Mouse (Mus musculus) heart, embryonic 13.5 days (tissue): ENCODE measurements around the gene Tnnc2. TPM values are rescaled to one million over a fixed set of nuclear protein-coding genes. Genes with fewer than 3 reads are reported as not detected.

Experiments
- ATAC-seq: fragments of 200-750 bp; cut with Nextera tagmentation; 2 replicates; pipeline ENCODE4 v1.8.0; 2017; ENCODE audit warnings: moderate TSS enrichment; ENCODE audit not compliant: insufficient number of reproducible peaks, low FRiP score, low TSS enrichment; ENCODE audit errors: extremely low read depth
- H3K27ac ChIP-seq: fragments of 300-500 bp; sonication (generic); replicated peaks from 2 replicates; pipeline ENCODE4 v1.5.1; 2015; ENCODE audit warnings: moderate library complexity, mild to moderate bottlenecking, inconsistent platforms
- H3K27me3 ChIP-seq: fragments of 300-500 bp; sonication (generic); replicated peaks from 2 replicates; pipeline ENCODE4 v1.6.1; 2015; ENCODE audit warnings: mild to moderate bottlenecking, inconsistent platforms
- H3K36me3 ChIP-seq: fragments of 300-500 bp; sonication (generic); 2 replicates; pipeline ENCODE4 v1.6.1; 2015; ENCODE audit warnings: mild to moderate bottlenecking, inconsistent platforms
- H3K4me1 ChIP-seq: fragments of 300-500 bp; sonication (generic); 2 replicates; pipeline ENCODE4 v1.6.1; 2015; ENCODE audit warnings: inconsistent platforms
- H3K4me2 ChIP-seq: fragments of 300-500 bp; sonication (generic); 2 replicates; pipeline ENCODE4 v1.6.1; 2015; ENCODE audit warnings: inconsistent platforms, mild to moderate bottlenecking, moderate library complexity
- H3K4me3 ChIP-seq: fragments of 300-500 bp; sonication (generic); 2 replicates; pipeline ENCODE4 v1.5.1; 2015; ENCODE audit warnings: moderate library complexity, mild to moderate bottlenecking, inconsistent platforms
- H3K9ac ChIP-seq: fragments of 300-500 bp; sonication (generic); 2 replicates; pipeline ENCODE4 v1.6.1; 2015; ENCODE audit warnings: inconsistent platforms, mild to moderate bottlenecking, moderate library complexity
- H3K9me3 ChIP-seq: fragments of 300-500 bp; sonication (generic); 2 replicates; pipeline ENCODE4 v1.6.1; 2016; ENCODE audit warnings: inconsistent platforms
- WGBS: fragments of 180-500 bp; shearing (Covaris S2); methylation state at CpG from one replicate; pipeline ENCODE4 v1.1.7; 2015; ENCODE audit warnings: mixed read lengths; 5-methylcytosine and 5-hydroxymethylcytosine counted together
- polyA plus RNA-seq: library from polyadenylated mRNA; unstranded; fragments of >200 nt; fragmentation: Nextera tagmentation; extraction: Ambion mirVana; gene quantifications from 2 replicates; pipeline ENCODE4 v1.2.1, GENCODE M21; 2015

Tnnc2 gene
- polyA plus RNA-seq, 1 experiment from 2014 or later = 1.0 TPM

GRCm38 (mm10) chr2:164754105-164754504 lies 25.7 kb downstream of the Tnnc2 start:
- peaks cover 100% of the 10 kb centered on the region for H3K36me3 ChIP-seq
- WGBS = 77% methylated on average over 11 of the region's 11 CpGs
- no peak for ATAC-seq

GRCm38 (mm10) chr2:164752454-164752853 lies 27.3 kb downstream of the Tnnc2 start:
- H3K4me2 ChIP-seq = no peak overlapping the region
- H3K27ac ChIP-seq = no peak overlapping the region
- no peak for ATAC-seq
- H3K9ac ChIP-seq = no peak overlapping the region
- peaks cover 35% of the 10 kb centered on the region for H3K4me1 ChIP-seq
- H3K4me3 ChIP-seq = no peak overlapping the region
- no peaks in the 10 kb centered on the region for H3K9me3 ChIP-seq
- peaks cover 100% of the 10 kb centered on the region for H3K36me3 ChIP-seq
- 95% methylated on average over 2 of the region's 2 CpGs for WGBS
- no peaks in the 10 kb centered on the region for H3K27me3 ChIP-seq

More at GRCm38 (mm10) chr2:164754105-164754504, 25.7 kb downstream of the Tnnc2 start:
- peak overlapping the region; percentile 15; the same call in 1 of the 2 replicates for H3K9ac ChIP-seq
- no peak overlapping the region for H3K4me2 ChIP-seq
- peak overlapping the region; percentile 94 for H3K27ac ChIP-seq
- H3K4me3 ChIP-seq = no peak overlapping the region
- H3K27me3 ChIP-seq = no peaks in the 10 kb centered on the region
- no peaks in the 10 kb centered on the region for H3K9me3 ChIP-seq
- H3K4me1 ChIP-seq = peaks cover 27% of the 10 kb centered on the region

DNA sequence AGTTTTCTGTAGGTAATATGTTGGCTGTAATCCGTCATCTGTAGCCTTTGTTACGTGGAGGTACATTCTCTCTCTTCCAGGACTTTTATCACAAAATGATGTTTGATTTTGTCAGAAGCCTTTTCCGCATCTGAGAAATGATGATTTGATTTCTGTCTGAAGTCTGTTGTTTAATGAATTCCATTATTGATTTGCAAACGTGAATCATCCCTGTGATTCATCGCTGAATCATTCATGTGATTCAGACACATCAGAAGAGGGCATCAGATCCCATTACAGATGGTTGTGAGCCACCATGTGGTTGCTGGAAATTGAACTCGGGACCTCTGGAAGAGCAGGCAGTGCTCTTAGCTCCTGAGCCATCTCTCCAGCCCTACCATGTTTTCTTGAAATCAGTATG lies 30.8 kb downstream of the Tnnc2 start:
- Histone ChIP-seq H3K9ac (no peak overlapping the region), H3K27ac (no peak overlapping the region), H3K9me3 (no peaks in the 10 kb centered on the region), H3K4me1 (peaks cover 31% of the 10 kb centered on the region), H3K4me2 (no peak overlapping the region), H3K4me3 (no peak overlapping the region), H3K27me3 (no peaks in the 10 kb centered on the region), H3K36me3 (peaks cover 68% of the 10 kb centered on the region)
- no peak for ATAC-seq
- WGBS = 86% methylated on average over 6 of the region's 6 CpGs

GRCm38 (mm10) chr2:164748191-164748590 lies 31.6 kb downstream of the Tnnc2 start:
- Histone ChIP-seq H3K4me2 (no peak overlapping the region), H3K36me3 (peaks cover 60% of the 10 kb centered on the region), H3K27me3 (no peaks in the 10 kb centered on the region), H3K27ac (no peak overlapping the region), H3K9ac (no peak overlapping the region), H3K4me1 (peaks cover 28% of the 10 kb centered on the region), H3K9me3 (no peaks in the 10 kb centered on the region), H3K4me3 (no peak overlapping the region)
- 82% methylated on average over 4 of the region's 4 CpGs for WGBS
- no peak for ATAC-seq

- H3K9me3 ChIP-seq = no peaks in the 10 kb centered on the region
- H3K27ac ChIP-seq = peak overlapping the region; percentile 71; the same call in 1 of the 2 replicates
- H3K27me3 ChIP-seq = 0 out of 2 replicates have a peak, but pooled peaks cover 3% of the 10 kb centered on the region
- peaks cover 45% of the 10 kb centered on the region for H3K36me3 ChIP-seq
- H3K4me1 ChIP-seq = peaks cover 28% of the 10 kb centered on the region
- H3K9ac ChIP-seq = peak overlapping the region; percentile 93
- 33% methylated on average over 8 of the region's 8 CpGs for WGBS
- peak overlapping the region; percentile 70 for H3K4me3 ChIP-seq
- peak overlapping the region; percentile 95 for H3K4me2 ChIP-seq
- ATAC-seq = no peak
Measured at GRCm38 (mm10) chr2:164746693-164747092, 33.1 kb downstream of the Tnnc2 start.

DNA sequence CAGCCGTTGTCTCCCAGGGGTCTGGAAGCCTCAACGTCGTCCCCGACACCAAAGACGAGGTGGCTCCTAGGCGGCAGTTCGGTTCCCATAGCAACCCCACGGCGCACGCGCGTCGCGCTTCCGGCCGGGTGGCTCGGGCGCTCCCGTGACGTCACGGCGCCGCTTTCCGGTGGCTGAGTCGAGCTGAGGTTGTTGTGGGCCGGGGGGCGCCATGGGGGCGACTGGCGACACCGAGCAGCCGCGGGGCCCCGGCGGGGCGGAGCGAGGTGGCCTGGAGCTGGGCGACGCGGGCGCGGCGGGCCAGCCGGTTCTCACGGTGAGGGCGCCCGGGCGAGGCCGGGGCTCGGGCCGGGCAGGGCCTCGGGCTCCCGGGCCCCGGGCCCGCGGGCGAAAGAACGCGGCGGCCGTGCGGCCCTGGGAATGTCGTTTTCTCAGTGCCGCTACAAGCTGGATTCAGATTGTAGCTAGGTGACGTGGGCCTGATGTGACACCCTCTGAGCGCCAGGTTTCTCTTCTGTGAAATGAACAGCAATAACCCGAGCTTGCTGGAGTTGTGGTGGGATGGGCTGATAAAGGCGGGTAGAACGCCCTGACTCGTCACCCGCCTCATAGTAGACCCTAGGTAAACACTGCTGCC lies 33.8 kb downstream of the Tnnc2 start, which contains the start of the genes Wfdc3 and Dnttip1:
Gene Wfdc3, minus strand, starts transcription at position 89 of the 637 bp plus-strand sequence.
Gene Dnttip1, plus strand, starts transcription at position 141 of the 637 bp plus-strand sequence.
- no peaks in the 10 kb centered on the region for H3K9me3 ChIP-seq
- H3K4me1 ChIP-seq = peaks cover 28% of the 10 kb centered on the region
- H3K27me3 ChIP-seq = 0 out of 2 replicates have a peak, but pooled peaks cover 5% of the 10 kb centered on the region
- H3K4me2 ChIP-seq = peak within 1 kb of the TSS; percentile 95
- H3K36me3 ChIP-seq = peaks cover 38% of the 10 kb centered on the region
- ATAC-seq = peak; percentile 86
- peak within 1 kb of the TSS; percentile 93 for H3K9ac ChIP-seq
- peak within 1 kb of the TSS; percentile 71 for H3K27ac ChIP-seq
- WGBS = under 1% methylated on average over 69 of the region's 70 CpGs
- peak within 1 kb of the TSS; percentile 70 for H3K4me3 ChIP-seq

DNA sequence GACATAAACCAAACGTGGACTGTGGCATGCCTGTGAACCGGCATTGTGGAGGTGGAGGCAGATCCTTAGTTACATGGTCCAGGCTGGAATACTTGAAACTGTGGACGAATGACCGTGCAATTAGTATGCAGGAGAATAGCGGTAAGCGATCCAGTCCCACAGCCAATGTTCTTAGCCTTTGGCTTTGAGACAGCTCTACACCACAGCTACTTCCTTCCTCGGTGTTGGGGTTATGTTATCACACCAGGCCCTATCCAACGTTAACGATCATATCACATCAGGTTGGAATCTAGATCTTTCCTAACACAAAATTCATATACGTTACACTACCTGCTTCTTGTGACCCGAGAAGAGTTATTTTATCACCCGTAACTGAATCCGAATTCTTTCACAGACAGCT lies 34.8 kb downstream of the Tnnc2 start:
- ATAC-seq = no peak
- H3K9ac ChIP-seq = peak overlapping the region; percentile 93
- no peaks in the 10 kb centered on the region for H3K9me3 ChIP-seq
- peak overlapping the region; percentile 95 for H3K4me2 ChIP-seq
- peaks cover 28% of the 10 kb centered on the region for H3K36me3 ChIP-seq
- peak overlapping the region; percentile 70 for H3K4me3 ChIP-seq
- H3K27ac ChIP-seq = no peak overlapping the region
- H3K4me1 ChIP-seq = peaks cover 28% of the 10 kb centered on the region
- 63% methylated on average over 13 of the region's 13 CpGs for WGBS
- H3K27me3 ChIP-seq = peaks cover 5% of the 10 kb centered on the region; the same call in 1 of the 2 replicates

DNA sequence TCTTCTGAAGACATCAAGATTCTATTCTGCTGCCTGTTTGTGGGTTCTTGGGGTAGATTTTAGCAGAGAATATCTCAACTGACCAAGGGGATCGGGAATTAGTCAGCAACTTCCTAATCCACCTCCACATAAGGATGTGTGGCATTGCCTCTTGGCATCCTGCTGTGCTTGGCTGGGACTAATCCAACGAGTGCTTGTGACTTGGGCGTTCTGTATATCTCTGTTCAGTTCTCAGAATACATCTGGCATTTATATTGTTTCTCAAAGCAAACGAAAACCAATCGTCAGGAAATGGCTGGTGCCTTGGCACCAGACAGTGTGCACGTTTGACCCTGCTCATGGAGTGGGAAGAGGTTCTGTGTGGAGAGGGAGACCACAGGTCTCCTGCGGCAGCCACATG lies 39.9 kb downstream of the Tnnc2 start:
- H3K27me3 ChIP-seq = peaks cover 9% of the 10 kb centered on the region; the same call in 1 of the 2 replicates
- H3K4me1 ChIP-seq = peaks cover 1% of the 10 kb centered on the region
- no peak overlapping the region for H3K9ac ChIP-seq
- no peak overlapping the region for H3K27ac ChIP-seq
- WGBS = 50% methylated on average over 7 of the region's 7 CpGs
- H3K9me3 ChIP-seq = no peaks in the 10 kb centered on the region
- H3K36me3 ChIP-seq = no peaks in the 10 kb centered on the region
- no peak overlapping the region for H3K4me3 ChIP-seq
- ATAC-seq = no peak
- H3K4me2 ChIP-seq = no peak overlapping the region

GRCm38 (mm10) chr2:164737377-164738090 lies 42.2 kb downstream of the Tnnc2 start:
- no peak for ATAC-seq
- Histone ChIP-seq H3K27me3 (peaks cover 9% of the 10 kb centered on the region; the same call in 1 of the 2 replicates), H3K4me3 (no peak overlapping the region), H3K4me1 (no peaks in the 10 kb centered on the region), H3K4me2 (no peak overlapping the region), H3K27ac (no peak overlapping the region), H3K9me3 (no peaks in the 10 kb centered on the region), H3K9ac (no peak overlapping the region), H3K36me3 (no peaks in the 10 kb centered on the region)
- 61% methylated on average over 3 of the region's 3 CpGs for WGBS

GRCm38 (mm10) chr2:164735446-164735845 lies 44.3 kb downstream of the Tnnc2 start:
- ATAC-seq = no peak
- Histone ChIP-seq H3K4me1 (no peaks in the 10 kb centered on the region), H3K9me3 (no peaks in the 10 kb centered on the region), H3K27me3 (peaks cover 4% of the 10 kb centered on the region), H3K27ac (no peak overlapping the region), H3K4me2 (no peak overlapping the region), H3K36me3 (no peaks in the 10 kb centered on the region), H3K9ac (no peak overlapping the region), H3K4me3 (no peak overlapping the region)
- 77% methylated on average over 5 of the region's 5 CpGs for WGBS

DNA sequence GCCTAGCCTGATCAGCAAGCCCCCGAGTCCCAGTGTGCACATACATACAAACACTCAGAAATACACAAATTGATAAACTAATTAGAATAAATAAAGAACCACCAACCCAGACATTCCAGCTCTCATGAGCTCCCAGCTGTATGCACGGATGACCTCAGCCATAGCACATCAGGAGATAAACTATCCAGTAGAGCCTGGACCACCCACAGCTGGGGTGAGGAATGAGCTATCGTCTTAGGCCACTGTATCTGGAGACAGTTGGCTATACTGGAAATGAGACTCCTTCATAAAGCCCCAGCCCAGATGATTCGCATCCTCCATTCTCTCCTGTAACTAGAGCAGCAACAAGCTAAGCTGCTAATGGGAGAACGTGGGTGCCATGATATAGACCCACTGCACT lies 44.9 kb downstream of the Tnnc2 start:
- no peak overlapping the region for H3K4me2 ChIP-seq
- no peaks in the 10 kb centered on the region for H3K9me3 ChIP-seq
- peaks cover 4% of the 10 kb centered on the region; the same call in 1 of the 2 replicates for H3K27me3 ChIP-seq
- H3K27ac ChIP-seq = no peak overlapping the region
- H3K36me3 ChIP-seq = no peaks in the 10 kb centered on the region
- ATAC-seq = no peak
- whole genome bisulfite sequencing = 64% methylated on average over 5 of the region's 5 CpGs
- no peak overlapping the region for H3K4me3 ChIP-seq
- no peaks in the 10 kb centered on the region for H3K4me1 ChIP-seq
- H3K9ac ChIP-seq = no peak overlapping the region
